Mouse (Mus musculus) left cerebral cortex, postnatal 4 days (tissue): ENCODE measurements at regions not wholly inside any gene's neighbourhood (a gene's known extent, or its start where the extent isn't known, plus 50 kb on each side); places are given as distances from the start of the nearest gene placed in this dataset.

Experiments used
- DNase-seq: peaks from one replicate; pipeline ENCODE4 v3.0.0-alpha.2; 2022
- intact Hi-C: fragments of 180-260 bp; cut with DNase I; formaldehyde crosslinking; loops from one replicate; pipeline ENCODE4 v1.15.1; 2025

- peak; percentile 50 for DNase-seq
- intact Hi-C loops = no loop called here
These were observed 702.0 kb upstream of the Lrfn5 start for GRCm38 (mm10) chr12:60820979-60821378.
